Mouse (Mus musculus) gastrocnemius, postnatal 10 days (tissue): ENCODE results near the gene Pdlim4. TPM values are rescaled to one million over a fixed set of nuclear protein-coding genes. Genes with fewer than 3 reads are reported as not detected.
A peak's percentile ranks its signal among the peaks of the same experiment; 100 is the strongest.

ENCODE experiments used
- DNase-seq: peaks from one replicate; pipeline ENCODE4 v3.0.0; 2021; ENCODE audit warnings: mixed read lengths
- long read RNA-seq, 2 experiments: library from polyadenylated mRNA; stranded (forward); transcript quantifications; one replicate each; pipeline ENCODE4 v2.0.0; 2021
- total RNA-seq, 2 experiments: library from RNA; stranded (reverse); gene quantifications; 2 replicates each; pipeline ENCODE4 v1.2.3; 2021

Gene Pdlim4
- total RNA-seq: 10 to 100 TPM; 26.0 to 37.9 TPM
- long read RNA-seq, experiment 1, transcript Pdlim4-201 (7 exons, 1,182 nt): major isoform, 29 of 34 reads
- long read RNA-seq, experiment 1, partial matches to known transcripts: 0 of 34 reads
- long read RNA-seq, experiment 1, other reads (novel, unspliced or antisense): 3 of 34 reads
- long read RNA-seq, experiment 2, transcript Pdlim4-201 (7 exons, 1,182 nt): major isoform, 25 of 26 reads
- long read RNA-seq, experiment 2, partial matches to known transcripts: 1 of 26 reads
- long read RNA-seq, experiment 2, other reads (novel, unspliced or antisense): 0 of 26 reads

DNA sequence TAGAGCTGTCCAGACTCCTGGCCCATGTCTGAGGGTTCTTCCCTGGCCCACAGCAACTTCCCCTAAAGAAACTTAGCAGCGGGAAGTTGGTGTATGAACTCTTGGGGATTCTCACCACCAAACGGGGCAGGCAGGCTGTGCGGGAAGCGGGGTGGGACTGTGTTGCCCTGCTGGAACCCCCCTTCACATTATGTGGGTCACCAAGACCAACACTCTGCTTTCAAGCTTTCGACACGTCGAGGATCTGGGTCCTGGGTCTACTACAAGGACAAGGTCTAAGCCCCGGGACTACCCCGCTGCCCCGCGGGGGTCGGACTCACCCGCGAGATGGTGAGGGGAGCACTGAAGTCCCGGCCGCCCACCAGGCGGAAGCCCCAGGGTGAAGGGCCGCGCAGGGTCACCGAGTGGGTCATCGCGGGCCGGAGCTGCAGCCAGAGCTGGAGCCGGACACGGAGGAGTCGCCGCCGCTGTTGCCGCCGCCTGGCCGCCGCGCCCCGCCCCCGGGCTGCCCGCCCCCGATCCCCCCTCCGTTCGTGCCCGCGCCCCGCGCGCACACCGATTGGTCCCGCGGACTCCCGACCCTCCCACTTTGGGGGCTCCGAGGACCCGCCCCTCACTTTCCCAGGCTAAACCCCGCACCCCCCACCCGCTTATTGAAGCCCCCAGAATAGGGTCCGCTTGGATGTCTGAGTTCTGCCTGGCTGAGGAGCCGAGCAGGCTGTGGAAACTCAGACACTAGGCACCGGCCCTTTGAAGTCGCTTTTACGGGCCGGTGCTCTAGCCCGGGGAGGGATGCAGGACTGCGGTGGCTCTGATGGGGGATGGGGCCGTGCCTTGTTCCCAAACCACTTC is at the start of gene Pdlim4:
Pdlim4 (minus strand) TSS at position 495 of the 852 bp plus-strand sequence.
- peak; percentile 75 for DNase-seq

DNA sequence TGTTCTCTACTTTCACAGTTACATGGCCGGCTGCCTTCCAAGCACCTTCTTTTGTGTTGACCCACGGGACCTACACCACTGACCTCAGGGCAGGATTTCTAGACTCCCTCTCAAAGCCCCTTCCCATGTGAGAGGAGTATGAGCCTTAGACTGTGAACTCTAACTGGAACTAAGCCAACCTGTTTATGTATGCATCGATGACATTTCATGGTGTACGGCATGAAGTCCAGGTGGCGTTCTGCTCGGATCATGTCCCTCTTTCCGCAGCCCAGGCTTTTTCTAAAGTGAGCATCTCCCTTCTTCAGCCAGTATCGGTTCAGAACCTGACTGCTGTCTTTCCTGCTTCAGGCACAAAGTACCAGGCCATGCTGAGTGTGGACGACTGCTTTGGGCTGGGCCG is 48.3 kb upstream of the Pdlim4 start:
- DNase-seq: no peak

DNA sequence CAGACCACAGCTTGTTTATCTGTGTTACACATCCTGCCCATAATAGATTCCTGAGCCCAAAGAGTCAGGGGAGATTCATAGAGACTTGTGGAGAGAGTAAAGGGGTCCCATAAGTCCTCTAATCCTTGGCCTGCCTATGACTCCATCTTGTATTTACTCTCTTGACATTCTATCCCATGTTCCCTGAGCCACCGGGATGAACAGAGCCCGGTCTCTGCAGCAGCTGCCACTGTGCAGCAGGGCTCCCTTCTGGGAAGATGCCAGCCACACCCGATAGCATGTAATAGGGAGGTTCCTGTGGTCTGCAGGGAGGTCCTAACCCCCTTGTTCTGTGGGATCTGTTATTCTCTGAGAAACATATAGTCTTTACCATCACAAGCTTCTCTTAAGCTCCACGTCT is 47.6 kb upstream of the Pdlim4 start:
- no peak for DNase-seq

DNA sequence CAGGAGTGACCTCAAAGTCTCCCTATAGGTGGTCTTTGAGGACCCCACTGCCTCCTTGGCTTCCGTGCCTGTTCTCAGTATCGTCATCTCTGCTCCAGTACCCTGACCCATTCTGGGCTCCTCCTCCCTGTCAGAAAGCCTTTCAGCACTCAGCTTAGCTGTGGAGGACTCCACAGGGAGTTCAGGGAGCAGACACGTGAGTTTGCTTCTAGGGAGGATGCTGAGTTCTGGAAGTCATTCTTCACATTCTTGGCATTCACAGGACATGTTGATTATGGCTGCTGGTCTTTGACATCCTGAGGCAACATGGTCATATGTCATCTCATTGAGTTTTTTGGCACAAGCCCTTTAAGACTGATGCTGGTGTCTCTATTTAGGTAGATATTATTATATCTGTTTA is 47.1 kb upstream of the Pdlim4 start:
- DNase-seq: no peak

DNA sequence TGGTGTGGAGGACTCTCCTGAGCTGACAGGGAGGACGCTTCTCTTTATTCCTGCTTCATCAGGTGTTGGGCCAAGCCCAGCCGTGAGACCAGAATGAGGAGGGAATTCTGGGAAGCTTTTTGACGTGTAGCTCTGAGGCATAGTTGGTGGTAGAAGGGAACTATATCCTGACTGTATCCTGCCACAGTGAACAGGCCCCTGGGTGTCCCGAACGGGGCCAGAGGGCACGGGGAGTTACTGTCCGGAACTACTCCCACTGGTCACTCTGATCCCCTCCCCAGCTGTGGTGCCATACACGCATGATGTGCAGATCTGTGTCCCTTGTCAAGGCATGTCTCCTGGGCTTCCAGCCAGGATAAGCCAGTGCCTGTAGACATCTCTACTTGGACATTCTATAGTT is 46.5 kb upstream of the Pdlim4 start:
- no peak for DNase-seq

DNA sequence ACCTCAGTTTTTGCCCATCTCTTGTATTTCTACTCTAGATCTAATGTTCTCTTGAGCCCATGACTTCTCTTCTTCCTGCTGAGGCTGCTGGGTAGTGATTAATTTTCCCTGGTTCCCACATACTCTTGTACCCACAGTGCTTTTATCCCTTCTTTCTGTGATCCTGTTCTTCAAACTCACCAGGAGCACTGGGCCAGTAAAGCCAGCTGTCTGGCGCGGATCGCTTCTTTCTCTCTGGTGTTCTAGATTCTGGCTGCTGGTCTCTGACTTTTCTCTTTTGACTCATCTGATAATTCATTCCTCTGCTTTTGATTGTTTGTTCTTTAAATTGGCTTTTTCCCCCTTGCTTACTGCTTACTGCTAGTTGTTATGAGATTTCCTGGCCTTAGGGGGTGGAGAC is 45.9 kb upstream of the Pdlim4 start:
- no peak for DNase-seq

DNA sequence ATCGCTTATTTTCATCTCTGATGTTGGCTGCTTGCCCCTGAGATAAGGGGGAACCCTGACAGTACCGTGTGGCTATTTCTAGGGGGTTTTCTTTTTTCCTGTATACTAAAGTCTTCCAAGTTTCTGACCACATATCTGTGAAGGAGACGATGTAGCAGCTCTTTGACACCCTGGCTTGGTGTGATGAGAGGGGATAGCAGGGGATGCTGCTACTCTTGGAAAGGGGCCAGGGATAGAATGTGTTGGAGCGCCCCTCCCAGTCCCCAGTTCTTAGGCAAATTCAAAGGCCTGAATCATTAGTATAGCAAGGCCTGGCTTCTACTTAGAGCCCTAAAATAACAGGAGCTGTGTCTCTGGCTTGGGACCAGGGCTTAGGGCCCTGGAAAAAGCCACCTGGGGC is 44.5 kb upstream of the Pdlim4 start:
- no peak for DNase-seq

DNA sequence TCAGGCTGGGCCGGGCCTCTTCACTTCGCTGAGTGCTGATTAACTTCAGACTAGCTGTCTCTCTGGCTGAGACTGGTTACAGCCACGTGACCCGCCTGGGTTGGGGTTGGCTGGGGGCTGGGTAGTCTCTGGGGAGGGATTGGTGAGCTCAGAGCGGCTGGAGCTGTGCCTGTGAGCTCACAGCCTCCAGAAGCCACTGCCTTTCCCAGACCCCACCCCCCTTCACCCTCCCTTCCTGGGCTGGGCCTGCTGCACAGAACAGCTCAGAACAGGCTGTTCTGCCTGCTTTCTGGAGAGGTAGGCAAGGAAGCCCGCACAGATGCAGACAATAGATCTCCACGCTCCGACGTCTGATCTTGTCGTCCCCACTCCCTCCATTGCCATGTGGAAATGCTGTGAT is 44.1 kb upstream of the Pdlim4 start:
- peak; percentile 87 for DNase-seq

DNA sequence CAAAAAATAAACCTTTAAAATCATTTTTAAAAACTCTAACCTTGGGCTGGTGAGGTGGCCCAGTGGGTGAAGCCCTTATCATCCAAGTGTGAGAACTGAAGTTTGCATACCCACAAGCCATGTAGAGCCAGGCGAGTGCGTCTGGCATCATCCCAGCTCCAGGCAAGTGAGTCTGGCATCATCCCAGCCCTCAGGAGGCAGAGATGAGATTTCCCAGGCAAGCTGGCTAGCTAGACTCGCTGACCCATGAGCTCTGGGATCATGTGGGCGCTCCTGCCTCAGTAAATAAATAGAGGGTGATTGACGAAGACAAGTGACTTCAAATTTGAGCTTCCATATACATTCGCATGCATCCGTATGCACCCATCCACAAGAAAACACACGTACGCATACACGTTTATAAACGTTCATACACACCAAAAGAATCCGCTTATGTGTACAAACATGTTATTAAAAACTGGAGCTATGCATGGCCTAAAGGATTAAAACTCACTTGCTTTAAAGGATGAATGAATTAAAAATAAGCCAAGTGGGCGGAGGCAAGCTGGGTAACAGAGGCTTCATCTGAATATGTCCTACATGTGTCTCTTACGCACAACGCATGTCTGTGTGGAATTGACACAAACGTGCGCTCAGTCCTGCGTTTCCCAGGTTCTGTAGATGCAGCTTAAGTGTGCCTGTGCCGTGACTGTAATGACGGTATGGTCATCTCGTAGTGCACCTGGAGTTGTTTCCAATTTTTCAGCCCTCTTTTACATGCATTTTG is 43.3 kb upstream of the Pdlim4 start:
- peak; percentile 53 for DNase-seq

DNA sequence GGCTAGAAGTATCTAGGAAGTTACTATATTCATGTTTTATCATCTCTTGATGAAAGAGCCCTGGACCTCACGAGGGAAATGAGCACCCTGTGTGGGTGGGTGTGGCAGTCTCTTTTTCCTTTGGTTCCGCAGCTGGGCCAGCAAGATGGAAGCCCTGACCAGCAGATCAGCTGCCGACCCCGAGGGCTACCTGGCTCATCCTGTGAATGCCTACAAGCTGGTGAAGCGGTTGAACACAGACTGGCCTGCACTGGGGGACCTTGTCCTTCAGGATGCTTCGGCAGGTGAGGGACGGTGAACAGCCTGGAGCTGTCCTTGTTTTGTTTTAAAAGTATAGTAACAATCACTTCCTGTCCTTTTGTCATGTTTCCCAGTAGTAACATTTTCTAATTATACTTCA is 42.5 kb upstream of the Pdlim4 start:
- DNase-seq: no peak

DNA sequence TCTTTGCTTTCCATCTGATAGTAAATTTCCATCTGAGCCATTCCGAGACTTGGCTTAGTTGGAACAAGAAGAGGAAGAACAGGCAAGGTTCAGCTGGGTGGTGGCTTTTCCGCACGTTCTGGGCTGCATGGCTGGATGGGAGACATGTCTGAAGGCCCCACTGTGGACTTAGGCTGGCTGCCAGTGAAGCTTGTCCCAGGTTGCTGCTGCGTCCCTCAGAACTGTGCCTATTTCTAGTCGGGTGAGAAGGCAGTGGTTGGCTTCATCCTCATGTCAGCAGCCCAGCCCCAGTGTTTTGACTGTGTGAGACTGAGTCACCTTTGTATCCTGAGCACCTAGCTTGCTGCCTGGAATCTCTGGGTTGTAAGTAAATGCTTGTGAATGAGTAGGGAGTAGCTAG is 40.1 kb upstream of the Pdlim4 start:
- no peak for DNase-seq

DNA sequence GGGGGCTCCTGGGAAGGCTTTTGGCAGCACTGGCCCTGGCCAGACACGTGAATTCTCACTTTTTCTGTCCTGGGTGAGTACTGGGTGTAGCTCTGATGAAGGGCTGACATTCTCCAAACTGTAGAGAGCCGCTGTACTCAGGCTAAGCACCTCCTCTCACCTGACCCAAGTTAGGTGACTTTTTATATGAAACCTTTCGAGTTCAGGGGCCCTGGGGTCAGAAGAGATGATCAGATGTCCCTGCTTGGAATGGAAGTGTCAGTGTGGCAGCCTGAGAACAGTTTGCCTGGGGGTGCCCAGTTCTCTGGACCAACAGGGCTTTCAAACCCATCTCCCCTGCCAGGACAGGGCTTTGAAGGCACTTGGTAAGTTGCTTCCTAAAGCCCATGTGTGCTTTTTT is 39.3 kb upstream of the Pdlim4 start:
- no peak for DNase-seq

DNA sequence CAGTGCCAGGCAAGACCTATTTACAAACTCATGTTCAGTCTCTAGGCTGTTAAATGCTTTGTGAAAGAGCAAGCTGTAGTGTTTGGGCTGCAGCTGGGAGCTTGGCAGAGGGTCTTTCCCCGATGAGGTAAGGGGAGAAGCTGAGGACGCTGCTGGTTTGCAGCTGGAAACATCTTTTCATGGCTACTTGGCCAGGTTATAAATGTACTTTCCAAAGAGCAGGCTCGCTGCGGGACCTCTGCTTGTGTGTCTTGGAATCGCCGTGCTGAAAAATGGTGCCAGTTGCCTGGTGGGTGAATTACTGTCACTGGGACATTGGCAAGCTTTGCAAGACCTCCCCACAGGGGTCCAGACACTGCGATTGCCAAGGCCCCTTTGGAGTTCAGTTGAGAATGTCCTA is 38.4 kb upstream of the Pdlim4 start:
- no peak for DNase-seq

DNA sequence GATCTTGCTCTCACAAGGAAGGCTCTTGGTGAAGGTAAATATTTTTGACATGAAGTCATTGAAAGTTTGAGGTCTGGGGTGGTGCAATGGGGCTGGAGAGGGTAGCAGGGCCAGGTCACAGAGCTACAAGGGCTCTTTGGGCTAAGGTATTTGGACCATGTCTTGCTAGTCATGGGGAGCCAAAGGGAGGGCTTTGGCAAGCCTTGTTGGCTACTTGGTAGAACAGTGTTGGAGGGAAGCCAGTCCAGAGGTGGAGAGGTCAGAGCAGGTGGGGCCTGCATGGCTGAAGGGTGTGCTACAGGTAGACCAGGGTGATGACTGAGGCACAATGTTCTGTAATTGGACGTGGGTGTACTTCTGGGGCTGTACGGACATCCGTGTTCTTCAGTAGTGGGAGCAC is 37.9 kb upstream of the Pdlim4 start:
- DNase-seq: no peak

DNA sequence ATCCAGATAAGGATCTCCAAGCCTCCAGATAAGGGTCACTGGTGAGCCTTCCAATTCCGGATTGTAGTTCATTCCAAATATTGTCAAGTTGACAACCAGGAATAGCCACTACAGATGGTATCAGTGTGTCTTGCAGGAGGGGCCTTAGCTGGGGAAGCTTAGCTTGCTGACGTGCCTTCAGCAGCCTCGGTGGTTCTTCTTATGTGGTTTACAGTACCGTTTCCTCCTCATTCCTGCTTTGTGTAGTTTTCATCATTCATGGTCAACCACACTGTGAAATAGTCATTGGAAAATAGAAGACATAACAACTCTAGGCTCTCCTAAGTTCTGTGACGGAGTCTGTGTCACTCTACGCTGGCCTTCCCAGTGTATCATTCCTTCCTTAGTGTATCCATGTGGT is 36.2 kb upstream of the Pdlim4 start:
- DNase-seq: no peak

DNA sequence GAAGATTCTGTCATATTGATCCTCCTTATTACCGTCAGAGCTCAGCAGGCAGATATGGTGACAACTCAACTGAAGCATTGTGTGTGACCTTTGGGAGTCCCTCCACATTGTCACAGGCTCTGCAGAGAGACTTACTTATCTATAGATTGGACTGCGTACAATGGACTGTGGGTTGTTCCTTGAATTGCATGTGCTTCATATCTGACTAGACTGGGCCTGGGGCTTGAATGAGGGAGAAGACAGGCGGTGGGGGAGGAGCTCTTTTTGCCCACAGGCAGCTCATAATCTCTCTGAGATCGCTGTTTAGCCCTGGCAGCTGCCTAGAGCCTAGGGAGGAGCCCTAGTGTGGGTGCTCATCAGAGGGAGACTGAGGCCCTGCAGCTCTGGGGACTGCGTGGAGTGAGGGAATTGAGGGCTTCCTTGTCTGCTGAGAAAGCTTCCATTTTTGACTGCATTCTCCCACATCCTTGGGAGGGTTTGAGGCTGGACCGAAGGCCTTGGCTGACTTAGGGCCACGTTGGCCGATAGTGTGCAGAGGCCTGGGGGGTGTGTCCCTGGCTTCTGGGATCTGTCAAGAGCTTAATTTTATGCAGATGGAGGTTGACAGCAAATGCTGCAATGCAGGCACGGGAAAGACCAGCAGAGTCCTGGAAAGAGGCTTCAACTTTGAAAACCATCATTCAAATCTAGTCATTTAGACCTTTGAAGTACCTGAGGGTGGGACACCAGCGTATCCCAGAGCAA is 34.1 kb upstream of the Pdlim4 start:
- no peak for DNase-seq

DNA sequence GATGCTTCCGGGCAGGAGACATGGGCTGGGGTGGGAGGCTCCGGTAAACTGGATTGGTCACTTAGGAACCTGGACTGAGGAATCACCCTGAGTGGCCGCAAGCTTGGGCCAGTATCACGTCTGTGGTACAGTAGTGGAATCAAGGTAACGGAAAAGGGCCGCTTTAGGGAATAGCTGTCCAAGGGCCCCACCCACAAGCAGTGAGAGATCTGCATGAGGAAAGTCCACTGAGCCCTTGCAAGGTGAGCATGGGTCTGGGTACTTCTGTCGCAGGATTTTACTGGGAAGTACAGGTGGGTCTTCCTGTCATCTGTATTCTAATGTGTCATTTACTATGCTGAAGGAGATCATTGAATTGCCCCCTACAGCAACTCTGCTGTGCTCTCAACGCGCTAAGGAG is 32.9 kb upstream of the Pdlim4 start:
- DNase-seq: no peak

DNA sequence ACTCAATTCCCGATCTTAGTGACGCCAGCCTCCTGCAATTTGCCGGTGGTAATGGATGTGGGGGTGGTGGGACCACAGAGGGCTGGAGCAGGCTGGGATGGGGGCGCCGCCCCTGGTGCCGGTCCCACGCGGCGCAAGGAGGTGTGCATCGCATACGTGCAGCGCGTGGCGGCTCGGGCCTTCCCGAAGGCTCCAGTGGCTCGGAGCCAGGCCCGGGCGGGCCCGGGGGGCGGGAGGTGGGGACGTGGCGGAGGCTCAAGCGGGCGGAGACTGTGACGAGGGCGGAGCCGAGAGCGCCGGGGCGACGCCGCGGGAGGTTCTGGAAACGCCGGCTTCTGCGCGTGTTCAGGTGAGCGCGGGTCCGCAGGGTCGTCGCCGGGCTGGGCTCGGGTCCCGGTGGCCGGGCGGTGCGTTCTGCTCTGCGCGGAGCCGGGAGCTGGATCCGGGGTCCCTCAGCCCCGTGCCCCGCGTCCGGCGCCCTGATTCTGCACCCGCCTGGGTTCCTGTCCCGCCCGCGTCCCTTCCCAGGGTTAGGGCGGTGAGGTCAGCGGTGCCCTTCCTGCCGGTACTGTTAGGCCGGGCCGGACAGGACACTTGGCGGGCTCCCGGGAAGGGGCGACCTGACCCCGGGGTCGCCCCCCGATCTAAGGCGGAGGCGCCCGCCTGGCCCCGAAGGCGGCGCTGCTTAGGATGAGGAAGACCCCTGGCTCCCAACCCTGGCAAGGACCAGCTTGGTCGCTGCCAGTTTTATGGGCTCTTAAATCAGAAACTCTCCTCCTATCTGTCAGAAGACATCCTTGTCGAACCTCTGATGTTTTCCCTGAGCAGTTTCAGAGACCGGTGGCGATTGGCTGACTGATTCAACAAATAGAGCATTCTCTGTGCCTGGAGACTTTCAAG is 32.1 kb upstream of the Pdlim4 start:
- DNase-seq: peak; percentile 80

DNA sequence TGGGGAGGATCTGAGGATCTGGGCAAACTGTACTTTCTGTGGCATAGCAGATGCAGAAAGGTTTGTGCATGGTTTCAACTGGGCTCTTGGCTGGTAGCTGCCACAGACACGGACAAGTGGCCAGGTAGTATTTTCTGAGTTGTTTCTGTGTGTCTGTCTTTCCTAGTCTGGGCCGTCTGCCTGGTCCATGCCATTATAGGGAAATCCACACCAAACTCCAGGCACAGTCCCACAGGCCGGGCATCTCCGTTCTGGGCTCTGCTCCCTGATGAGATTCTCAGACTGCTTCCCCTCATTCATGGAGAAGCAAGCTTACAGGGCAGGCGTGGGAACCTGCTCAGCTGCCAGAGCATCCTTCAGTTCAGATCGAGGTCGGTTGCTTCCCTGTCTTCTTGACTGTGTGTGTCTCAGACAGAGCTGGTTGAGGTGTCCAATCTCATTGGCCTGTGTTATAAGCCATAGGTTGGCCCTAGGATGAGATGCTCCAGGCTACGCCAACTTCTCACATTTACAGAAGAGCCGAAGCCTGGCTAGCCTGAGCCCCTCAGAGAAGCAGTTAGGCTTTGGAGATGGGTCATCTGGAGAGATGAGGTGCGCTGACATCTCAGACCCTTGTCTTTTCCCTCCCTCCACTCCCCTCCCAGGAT is 31.4 kb upstream of the Pdlim4 start, which contains the start of gene P4ha2:
P4ha2 (plus strand) TSS at position 51 of the 647 bp plus-strand sequence.
- DNase-seq: no peak

DNA sequence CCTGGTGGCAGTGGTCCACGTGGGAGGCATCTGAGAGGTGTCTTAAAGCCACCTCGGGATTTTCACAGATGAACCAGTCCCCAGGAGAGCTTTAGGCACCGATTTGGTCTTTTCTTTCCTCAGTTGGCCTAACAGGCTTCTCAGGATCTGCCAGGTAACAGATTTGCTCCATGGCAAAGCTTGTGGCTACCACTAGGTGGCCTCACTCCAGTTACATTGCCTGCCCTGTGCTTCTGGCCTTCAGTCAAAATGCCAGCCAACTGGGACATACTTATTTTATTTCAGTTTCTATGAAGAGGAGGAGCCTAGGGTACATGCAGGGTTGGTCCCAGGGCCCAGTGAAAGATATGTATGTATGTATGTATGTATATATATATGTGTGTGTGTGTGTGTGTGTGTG is 24.2 kb upstream of the Pdlim4 start:
- DNase-seq: no peak

DNA sequence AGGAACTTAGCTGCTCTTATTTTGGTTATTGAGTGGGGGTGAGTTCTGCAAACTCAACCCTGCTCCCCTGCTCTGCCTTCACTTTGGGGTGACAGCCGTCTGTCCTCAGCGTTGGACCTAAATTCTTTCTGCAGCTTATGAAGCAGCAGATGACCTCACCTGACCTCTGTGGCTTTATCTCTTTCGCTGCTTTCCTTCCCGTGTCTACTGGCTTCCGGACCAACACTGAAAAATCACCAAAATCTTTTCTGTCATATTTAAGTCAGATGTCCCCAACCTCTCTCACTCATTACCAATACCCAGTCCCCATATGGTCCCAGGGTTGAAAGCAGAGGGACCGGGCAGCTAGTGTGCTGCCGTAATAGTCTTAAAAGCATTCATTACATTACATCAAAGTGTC is 23.4 kb upstream of the Pdlim4 start:
- DNase-seq: no peak
